Mouse (Mus musculus) heart, embryonic 10.5 days (tissue): ENCODE results near the gene Zfp316. TPM values are rescaled to one million over a fixed set of nuclear protein-coding genes. Genes with fewer than 3 reads are reported as not detected.

Experiments used
- DNase-seq: peaks from one replicate; pipeline ENCODE4 v3.0.0-alpha.2; 2017; ENCODE audit warnings: low spot score
- H3K27ac ChIP-seq: fragments of 300-500 bp; sonication (generic); 2 replicates; pipeline ENCODE4 v1.5.1; 2016; ENCODE audit warnings: mild to moderate bottlenecking
- H3K27me3 ChIP-seq: fragments of 300-500 bp; sonication (generic); 2 replicates; pipeline ENCODE4 v1.6.1; 2016; ENCODE audit warnings: mild to moderate bottlenecking; ENCODE audit not compliant: poor library complexity, insufficient read depth, severe bottlenecking
- H3K36me3 ChIP-seq: fragments of 300-500 bp; sonication (generic); 2 replicates; pipeline ENCODE4 v1.6.1; 2016; ENCODE audit warnings: mild to moderate bottlenecking, moderate library complexity
- H3K4me1 ChIP-seq: fragments of 300-500 bp; sonication (generic); 2 replicates; pipeline ENCODE4 v1.6.1; 2016; ENCODE audit warnings: mild to moderate bottlenecking
- H3K4me3 ChIP-seq: fragments of 300-500 bp; sonication (generic); 2 replicates; pipeline ENCODE4 v1.5.1; 2016; ENCODE audit warnings: mild to moderate bottlenecking, moderate library complexity
- H3K9me3 ChIP-seq: fragments of 300-500 bp; sonication (generic); 2 replicates; pipeline ENCODE4 v1.6.1; 2016; ENCODE audit warnings: mild to moderate bottlenecking, moderate library complexity
- WGBS: fragments of 180-500 bp; shearing (Covaris S2); methylation state at CpG from one replicate; pipeline ENCODE4 v1.1.7; 2016; 5-methylcytosine and 5-hydroxymethylcytosine counted together
- polyA plus RNA-seq: library from polyadenylated mRNA; unstranded; fragments of >200 nt; fragmentation: Nextera tagmentation; extraction: Ambion mirVana; gene quantifications from 2 replicates; pipeline ENCODE4 v1.2.1, GENCODE M21; 2016

The Zfp316 gene
- polyA plus RNA-seq, 1 experiment from 2014 or later = 2.1 TPM

- H3K9me3 ChIP-seq = no peaks in the 10 kb centered on the region
- WGBS = 12% methylated on average over 18 of the region's 18 CpGs
- peak overlapping the region; percentile 58 for H3K4me3 ChIP-seq
- H3K4me1 ChIP-seq = peaks cover 27% of the 10 kb centered on the region
- peaks cover 46% of the 10 kb centered on the region for H3K36me3 ChIP-seq
- DNase-seq = no peak
- H3K27me3 ChIP-seq = peaks cover 81% of the 10 kb centered on the region
- H3K27ac ChIP-seq = no peak overlapping the region
Measured at GRCm38 (mm10) chr5:143252791-143253185, 17.0 kb downstream of the Zfp316 start.

GRCm38 (mm10) chr5:143252039-143252438 lies 17.8 kb downstream of the Zfp316 start:
- Histone ChIP-seq H3K4me1 (peaks cover 27% of the 10 kb centered on the region), H3K27me3 (peaks cover 74% of the 10 kb centered on the region), H3K9me3 (no peaks in the 10 kb centered on the region), H3K36me3 (peaks cover 50% of the 10 kb centered on the region), H3K27ac (no peak overlapping the region), H3K4me3 (no peak overlapping the region)
- DNase-seq = no peak
- 52% methylated on average over 6 of the region's 6 CpGs for WGBS

- Histone ChIP-seq H3K27me3 (peaks cover 5% of the 10 kb centered on the region; the same call in 1 of the 2 replicates), H3K27ac (no peak overlapping the region), H3K9me3 (no peaks in the 10 kb centered on the region), H3K36me3 (peaks cover 88% of the 10 kb centered on the region), H3K4me1 (no peaks in the 10 kb centered on the region), H3K4me3 (no peak overlapping the region)
- no peak for DNase-seq
- 94% methylated on average over 26 of the region's 26 CpGs for WGBS
Measured at GRCm38 (mm10) chr5:143244926-143245325, 24.9 kb downstream of the Zfp316 start.

- Histone ChIP-seq H3K27me3 (no peaks in the 10 kb centered on the region), H3K27ac (peak overlapping the region; percentile 97; the same call in 1 of the 2 replicates), H3K4me3 (peak overlapping the region; percentile 93), H3K36me3 (peaks cover 40% of the 10 kb centered on the region), H3K9me3 (no peaks in the 10 kb centered on the region), H3K4me1 (peaks cover 18% of the 10 kb centered on the region)
- 51% methylated on average over 9 of the region's 9 CpGs for WGBS
- no peak for DNase-seq
Measured at GRCm38 (mm10) chr5:143236036-143236435, 33.8 kb downstream of the Zfp316 start.

- Histone ChIP-seq H3K4me1 (peaks cover 18% of the 10 kb centered on the region), H3K36me3 (peaks cover 31% of the 10 kb centered on the region)
- under 1% methylated on average over 58 of the region's 58 CpGs for WGBS
Measured at GRCm38 (mm10) chr5:143235028-143235693, 34.7 kb downstream of the Zfp316 start, which contains the start of gene Zfp12. Zfp12 (plus strand) TSS chr5:143235163.

GRCm38 (mm10) chr5:143226790-143227189 lies 43.0 kb downstream of the Zfp316 start, which contains the start of gene Spdye4a:
Spdye4a (minus strand) TSS chr5:143226890.
- H3K4me1 ChIP-seq = no peaks in the 10 kb centered on the region
- H3K9me3 ChIP-seq = no peaks in the 10 kb centered on the region
- no peak within 1 kb of the TSS for H3K4me3 ChIP-seq
- DNase-seq = no peak
- no peaks in the 10 kb centered on the region for H3K36me3 ChIP-seq
- H3K27ac ChIP-seq = no peak within 1 kb of the TSS
- 73% methylated on average over 3 of the region's 3 CpGs for WGBS
- no peaks in the 10 kb centered on the region; the same call in 1 of the 2 replicates for H3K27me3 ChIP-seq

More at GRCm38 (mm10) chr5:143235028-143235693, 34.7 kb downstream of the Zfp316 start, which contains the start of gene Zfp12:
- Histone ChIP-seq H3K27me3 (no peaks in the 10 kb centered on the region), H3K9me3 (no peaks in the 10 kb centered on the region), H3K4me3 (peak within 1 kb of the TSS; percentile 93), H3K27ac (peak within 1 kb of the TSS; percentile 97)
- DNase-seq = peak; percentile 96

- Histone ChIP-seq H3K36me3 (no peaks in the 10 kb centered on the region), H3K4me3 (no peak overlapping the region), H3K4me1 (no peaks in the 10 kb centered on the region), H3K27me3 (no peaks in the 10 kb centered on the region; the same call in 1 of the 2 replicates), H3K9me3 (no peaks in the 10 kb centered on the region), H3K27ac (no peak overlapping the region)
- DNase-seq = no peak
- WGBS = 71% methylated on average over 1 of the region's 1 CpGs
Measured at GRCm38 (mm10) chr5:143222287-143222686, 47.5 kb downstream of the Zfp316 start.

GRCm38 (mm10) chr5:143220996-143221395 lies 48.8 kb downstream of the Zfp316 start:
- Histone ChIP-seq H3K27me3 (no peaks in the 10 kb centered on the region; the same call in 1 of the 2 replicates), H3K4me1 (no peaks in the 10 kb centered on the region), H3K9me3 (no peaks in the 10 kb centered on the region), H3K4me3 (no peak overlapping the region), H3K36me3 (no peaks in the 10 kb centered on the region), H3K27ac (no peak overlapping the region)
- no peak for DNase-seq
- WGBS = 71% methylated on average over 5 of the region's 5 CpGs

GRCm38 (mm10) chr5:143213832-143214231 lies 56.0 kb downstream of the Zfp316 start:
- Histone ChIP-seq H3K9me3 (peaks cover 1% of the 10 kb centered on the region), H3K27me3 (no peaks in the 10 kb centered on the region)
- WGBS = 80% methylated on average over 2 of the region's 2 CpGs

GRCm38 (mm10) chr5:143205015-143205414 lies 64.8 kb downstream of the Zfp316 start:
- H3K27ac ChIP-seq = no peak overlapping the region
- peaks cover 6% of the 10 kb centered on the region for H3K9me3 ChIP-seq
- no peak overlapping the region for H3K4me3 ChIP-seq
- no peak for DNase-seq
- no peaks in the 10 kb centered on the region for H3K4me1 ChIP-seq
- H3K27me3 ChIP-seq = no peaks in the 10 kb centered on the region
- H3K36me3 ChIP-seq = no peaks in the 10 kb centered on the region
- 72% methylated on average over 3 of the region's 3 CpGs for WGBS

More at GRCm38 (mm10) chr5:143213832-143214231, 56.0 kb downstream of the Zfp316 start:
- no peaks in the 10 kb centered on the region for H3K36me3 ChIP-seq
- no peak overlapping the region for H3K4me3 ChIP-seq
- no peak for DNase-seq
- no peaks in the 10 kb centered on the region for H3K4me1 ChIP-seq
- no peak overlapping the region for H3K27ac ChIP-seq

Other genes starting within 250 kb of the Zfp316 start
- gene Rnf216, start 157.0 kb downstream of the Zfp316 start, polyA plus RNA-seq = 37.9 and 40.6 TPM in 2 replicates
- 0.04 and 0.09 TPM in 2 replicates for gene Olfr718-ps1, start 122.4 kb downstream of the Zfp316 start, polyA plus RNA-seq
- 8.9 and 12.3 TPM in 2 replicates for gene Rbak, start 89.2 kb downstream of the Zfp316 start, polyA plus RNA-seq
- gene Spdye4b, start 89.0 kb downstream of the Zfp316 start, polyA plus RNA-seq = not detected in 2 replicates
- gene Spdye4a, start 43.1 kb downstream of the Zfp316 start, polyA plus RNA-seq = not detected in 2 replicates
- gene Zfp12, start 34.9 kb downstream of the Zfp316 start, polyA plus RNA-seq = 8.3 and 11.7 TPM in 2 replicates
- gene Zfp853, start 23.6 kb upstream of the Zfp316 start, polyA plus RNA-seq = not detected in 2 replicates
- 35.0 and 46.1 TPM in 2 replicates for gene E130309D02Rik, start 45.3 kb upstream of the Zfp316 start, polyA plus RNA-seq
- 55.5 and 58.6 TPM in 2 replicates for gene Zdhhc4, start 59.2 kb upstream of the Zfp316 start, polyA plus RNA-seq
- 0.51 and 0.55 TPM in 2 replicates for gene Grid2ip, start 87.3 kb upstream of the Zfp316 start, polyA plus RNA-seq
- gene Kdelr2, start 133.8 kb upstream of the Zfp316 start, polyA plus RNA-seq = 269 and 275 TPM in 2 replicates
- 11.9 and 13.9 TPM in 2 replicates for gene Daglb, start 194.6 kb upstream of the Zfp316 start, polyA plus RNA-seq